Mouse (Mus musculus): ENCODE results near the gene Cgnl1.
A peak's percentile ranks its signal among the peaks of the same experiment; 100 is the strongest.

The Cgnl1 gene

DNA sequence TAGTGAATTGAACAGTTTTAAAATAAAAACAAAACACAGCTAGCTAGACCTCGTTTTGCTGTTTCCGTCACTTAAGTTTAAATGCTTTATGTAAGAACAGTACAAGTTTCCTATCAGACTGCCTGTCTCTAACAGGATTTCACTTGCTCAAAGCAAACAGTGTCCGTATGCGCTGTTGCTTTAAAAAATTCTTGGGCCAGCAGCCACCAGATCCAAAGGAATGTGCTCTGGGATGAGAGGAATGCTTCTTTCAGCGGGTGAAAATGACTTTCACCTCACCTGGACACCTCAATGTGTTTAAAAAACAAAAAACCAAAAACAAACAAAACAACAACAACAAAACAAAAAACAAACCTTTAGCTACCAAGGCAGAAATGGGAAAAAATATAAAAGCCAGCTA, 54.4 kb downstream of the Cgnl1 start:
- DNase-seq (ENCODE audit: low read depth) = no peak

DNA sequence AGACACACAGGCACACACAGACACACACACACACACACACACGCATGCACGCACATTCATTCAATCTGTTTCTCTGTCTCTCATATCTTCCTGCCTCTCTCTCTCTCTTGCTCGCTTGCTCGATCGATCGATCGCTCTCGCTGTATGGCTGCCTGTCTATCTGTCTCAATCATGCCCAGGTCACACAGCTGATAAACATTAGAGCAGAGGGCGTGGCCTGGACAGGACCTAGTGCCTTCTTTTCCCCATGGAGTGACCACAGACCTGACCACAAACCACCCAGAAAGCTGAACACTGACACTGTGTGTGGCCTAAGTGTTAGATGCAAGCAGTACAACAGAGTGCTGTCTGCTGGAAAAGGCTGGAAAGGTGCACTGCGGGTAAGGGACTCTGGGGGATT, 60.6 kb downstream of the Cgnl1 start:
- no peak for DNase-seq (ENCODE audit: low read depth)

DNA sequence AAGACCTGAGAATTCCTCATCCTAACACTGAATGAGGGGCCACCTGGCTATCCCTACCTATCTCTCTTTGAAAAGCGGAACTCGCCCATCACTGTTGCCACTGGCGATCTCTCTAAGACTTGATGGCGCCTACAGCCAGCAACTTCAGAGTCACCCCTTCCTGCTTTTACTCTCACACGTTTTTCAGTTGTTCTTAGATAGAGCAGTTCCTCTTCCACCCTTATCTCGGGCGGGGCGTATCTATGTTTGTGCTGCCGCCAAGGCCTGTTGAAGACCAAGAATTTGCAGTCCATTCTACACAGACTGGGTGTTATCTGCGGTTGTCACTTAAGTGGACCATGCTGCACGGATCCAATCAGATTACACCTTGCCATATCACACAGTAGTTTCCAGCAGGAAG, 62.2 kb downstream of the Cgnl1 start:
- DNase-seq (ENCODE audit: low read depth) = no peak

DNA sequence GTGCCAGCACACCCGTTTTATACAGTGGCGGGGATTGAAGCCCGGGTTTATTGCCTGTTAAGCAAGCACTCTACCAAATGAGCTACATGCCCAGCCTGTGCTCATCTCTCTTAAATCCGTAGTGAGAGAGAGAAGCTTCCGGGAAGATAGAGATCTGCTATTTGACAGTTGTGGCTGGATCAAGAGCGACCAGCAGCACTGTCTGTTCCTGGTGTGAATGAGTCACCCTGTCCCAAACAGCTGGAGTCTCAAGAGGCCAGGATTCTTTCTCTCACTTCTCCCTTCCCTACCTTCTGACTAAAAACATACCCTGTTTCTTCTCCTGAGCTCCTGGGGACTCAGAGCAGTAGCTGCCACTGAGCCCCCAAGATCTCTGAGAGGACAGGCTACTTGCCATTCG, 63.4 kb downstream of the Cgnl1 start:
- no peak for DNase-seq (ENCODE audit: low read depth)

DNA sequence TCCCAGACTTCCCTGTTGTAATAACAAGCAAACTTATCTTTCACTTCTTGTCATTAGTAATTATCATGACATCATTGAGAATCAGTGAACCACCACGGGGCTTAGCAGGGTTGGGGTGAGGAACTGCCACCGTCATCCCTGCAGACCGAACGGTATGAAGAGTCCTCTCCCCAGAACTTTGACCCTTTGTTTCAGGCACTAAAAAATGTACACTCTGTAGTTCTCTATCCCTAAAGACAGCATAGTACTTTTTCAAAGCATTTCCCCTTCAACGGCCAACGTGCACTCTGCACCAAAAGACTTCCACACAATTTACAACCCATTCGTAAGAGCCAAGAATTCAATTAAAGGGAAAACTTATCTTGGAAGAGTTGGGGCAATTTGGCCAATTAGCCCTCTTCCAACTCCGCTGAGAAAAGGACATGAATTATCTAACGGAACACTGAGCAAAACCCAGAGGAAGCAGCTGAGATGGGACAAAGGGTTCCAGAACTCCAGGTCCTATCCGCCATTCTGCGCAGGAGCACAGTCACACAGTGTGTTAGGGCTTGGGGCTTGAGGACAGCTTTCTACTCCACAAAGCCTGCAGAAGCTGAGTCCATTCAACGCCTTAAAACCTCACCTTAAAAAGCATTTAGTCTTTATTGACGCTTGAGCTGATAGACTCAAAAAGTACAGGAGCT, 66.9 kb downstream of the Cgnl1 start:
- DNase-seq (ENCODE audit: low read depth) = no peak

DNA sequence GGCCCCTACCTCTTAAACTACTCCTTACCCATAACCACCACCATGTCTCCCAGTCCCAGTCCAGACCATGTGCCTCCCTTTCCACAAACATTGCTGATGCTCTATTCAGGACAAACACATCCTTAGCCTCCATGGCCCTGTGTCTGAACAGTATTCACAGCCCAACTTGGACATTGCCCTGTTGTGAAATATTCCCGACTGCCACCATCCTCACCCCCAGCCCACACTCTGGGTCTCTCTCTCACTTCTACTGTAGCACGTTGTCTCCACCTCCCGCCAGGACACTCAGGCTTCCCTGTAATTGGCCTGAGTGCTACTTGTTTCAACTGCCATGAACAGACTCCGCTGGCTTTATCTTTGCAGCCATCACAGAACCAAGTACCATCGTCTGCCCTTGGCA, 72.3 kb downstream of the Cgnl1 start:
- no peak for DNase-seq (ENCODE audit: low read depth)

DNA sequence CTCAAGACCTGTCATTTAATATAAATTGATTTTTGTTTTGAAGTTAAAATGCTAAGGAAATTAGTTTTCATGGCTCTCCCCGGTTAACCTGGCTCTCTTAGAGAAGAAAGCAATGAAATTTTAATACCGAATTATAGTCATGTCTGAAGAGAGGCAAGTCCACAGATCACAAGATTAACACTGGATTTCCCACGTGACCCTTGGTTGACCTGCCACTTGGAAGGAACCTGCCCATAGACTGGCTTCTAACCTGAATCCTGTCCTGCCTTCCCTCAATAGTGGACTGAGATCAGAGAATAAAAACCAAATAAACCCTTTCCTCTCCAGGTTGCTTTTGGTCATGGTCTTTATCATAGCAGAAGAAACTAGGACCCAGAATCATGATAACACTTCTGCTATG, 73.3 kb downstream of the Cgnl1 start:
- no peak for DNase-seq (ENCODE audit: low read depth)

DNA sequence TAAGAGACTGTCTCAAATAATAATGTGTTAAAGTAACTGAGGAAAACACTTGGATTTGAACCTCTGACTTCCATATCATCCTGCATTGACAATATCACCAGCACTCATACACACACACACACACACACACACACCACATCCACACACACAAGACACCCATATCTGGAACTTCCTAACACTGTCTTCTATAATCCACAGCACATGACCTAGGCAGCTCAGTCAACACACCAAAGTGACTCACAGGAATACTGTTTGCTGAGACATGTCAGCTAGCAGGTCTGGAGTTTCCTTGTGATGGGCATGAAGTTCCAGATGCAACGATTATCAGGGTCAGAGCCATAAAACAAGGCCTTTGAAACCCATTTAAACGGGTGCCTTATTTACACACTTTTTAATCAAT, 74.2 kb downstream of the Cgnl1 start:
- no peak for DNase-seq (ENCODE audit: low read depth)

DNA sequence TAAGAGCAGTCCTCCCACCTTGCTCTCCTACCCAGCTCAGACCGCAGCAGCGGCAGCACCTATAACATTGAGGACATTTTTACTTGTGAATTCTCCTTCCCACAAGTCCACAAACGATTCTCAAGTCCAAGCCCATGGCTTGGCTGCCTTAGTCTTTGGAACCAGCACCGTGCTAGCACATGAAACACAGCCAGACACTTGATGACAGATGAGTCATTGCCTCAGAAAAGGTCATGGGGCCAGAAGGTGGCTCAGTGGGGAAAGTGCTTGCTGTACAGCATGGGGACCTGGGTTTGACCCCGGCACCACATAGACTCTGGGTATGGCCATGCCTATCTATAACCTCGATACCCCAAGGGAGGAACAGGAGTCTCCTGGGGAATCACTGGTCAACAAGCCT, 74.6 kb downstream of the Cgnl1 start:
- peak; percentile 16 for DNase-seq (ENCODE audit: low read depth)

DNA sequence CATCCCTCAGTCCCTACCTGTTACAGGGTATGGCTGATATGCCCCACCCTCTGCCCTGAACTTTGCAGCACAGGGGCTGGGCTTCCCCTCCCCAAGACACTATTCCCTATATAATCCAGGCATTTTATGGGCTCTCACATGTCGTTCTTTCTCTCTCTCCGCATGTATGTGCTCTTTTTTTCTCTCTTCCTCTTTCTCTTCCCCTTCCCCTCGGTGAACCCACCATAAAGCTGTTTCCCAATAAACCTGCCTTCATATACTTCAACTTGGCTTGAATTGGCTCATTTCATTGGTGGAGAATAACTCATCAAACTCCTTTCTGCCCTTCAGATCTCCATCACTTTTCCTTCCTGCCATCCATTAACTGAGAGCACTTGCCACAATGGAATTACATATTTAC, 76.3 kb downstream of the Cgnl1 start:
- no peak for DNase-seq (ENCODE audit: low read depth)

DNA sequence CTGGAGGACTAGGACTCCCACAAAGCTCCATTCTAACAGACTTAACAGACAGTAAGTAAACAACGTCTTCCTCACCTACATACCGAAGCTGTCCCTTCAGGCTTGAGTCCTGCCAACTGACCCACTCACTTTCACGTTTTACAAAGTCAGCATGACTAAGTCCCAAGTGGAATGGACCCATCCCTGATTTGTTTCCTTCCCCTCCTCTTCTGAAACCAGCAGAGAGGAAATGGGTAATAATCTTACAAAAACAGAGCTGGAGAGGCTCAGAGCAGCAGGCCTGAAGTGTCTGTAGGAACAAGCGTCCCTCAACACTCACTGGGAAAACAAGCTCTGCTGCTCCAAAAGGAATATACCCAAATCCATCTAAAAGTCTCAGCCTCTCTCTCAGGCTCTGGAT, 77.2 kb downstream of the Cgnl1 start:
- DNase-seq (ENCODE audit: low read depth) = no peak

DNA sequence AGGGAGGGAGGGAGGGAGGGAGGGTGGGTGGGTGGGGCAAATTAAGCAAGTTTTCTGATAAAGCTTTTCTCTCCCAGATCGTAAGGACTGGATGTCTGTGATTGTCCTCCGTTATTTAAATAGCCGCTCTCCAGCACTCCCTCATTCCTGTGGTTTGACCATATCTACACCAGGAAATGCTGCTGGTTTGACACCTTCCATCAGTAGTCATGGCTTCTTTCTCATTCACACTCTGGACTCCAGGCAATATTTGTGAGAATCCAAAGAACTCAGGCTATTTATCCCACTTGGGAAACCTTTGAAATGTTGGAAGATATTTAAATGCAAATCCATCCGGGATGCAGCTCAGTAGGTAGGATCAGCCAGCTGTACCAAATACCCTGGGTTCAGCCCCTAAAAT, 77.6 kb downstream of the Cgnl1 start:
- DNase-seq (ENCODE audit: low read depth) = no peak

DNA sequence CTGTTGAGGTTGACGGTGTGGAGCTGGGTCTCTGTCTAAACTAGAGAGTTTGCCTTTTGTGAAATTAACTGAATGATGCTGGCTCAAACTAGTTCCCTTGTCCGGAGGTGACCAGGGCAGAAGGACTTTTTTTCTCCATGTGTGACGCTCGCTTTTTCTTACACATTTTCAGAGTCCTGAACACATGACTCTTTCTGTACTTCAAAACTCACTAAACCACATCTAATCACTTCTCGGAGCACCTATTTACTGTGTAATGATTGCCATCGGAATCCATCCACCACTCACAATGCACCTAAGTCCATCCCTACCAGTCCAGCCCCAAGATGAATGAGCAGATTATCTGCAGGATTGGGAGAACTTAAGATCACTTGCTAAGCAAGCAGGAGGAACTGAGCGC, 79.2 kb downstream of the Cgnl1 start:
- no peak for DNase-seq (ENCODE audit: low read depth)

DNA sequence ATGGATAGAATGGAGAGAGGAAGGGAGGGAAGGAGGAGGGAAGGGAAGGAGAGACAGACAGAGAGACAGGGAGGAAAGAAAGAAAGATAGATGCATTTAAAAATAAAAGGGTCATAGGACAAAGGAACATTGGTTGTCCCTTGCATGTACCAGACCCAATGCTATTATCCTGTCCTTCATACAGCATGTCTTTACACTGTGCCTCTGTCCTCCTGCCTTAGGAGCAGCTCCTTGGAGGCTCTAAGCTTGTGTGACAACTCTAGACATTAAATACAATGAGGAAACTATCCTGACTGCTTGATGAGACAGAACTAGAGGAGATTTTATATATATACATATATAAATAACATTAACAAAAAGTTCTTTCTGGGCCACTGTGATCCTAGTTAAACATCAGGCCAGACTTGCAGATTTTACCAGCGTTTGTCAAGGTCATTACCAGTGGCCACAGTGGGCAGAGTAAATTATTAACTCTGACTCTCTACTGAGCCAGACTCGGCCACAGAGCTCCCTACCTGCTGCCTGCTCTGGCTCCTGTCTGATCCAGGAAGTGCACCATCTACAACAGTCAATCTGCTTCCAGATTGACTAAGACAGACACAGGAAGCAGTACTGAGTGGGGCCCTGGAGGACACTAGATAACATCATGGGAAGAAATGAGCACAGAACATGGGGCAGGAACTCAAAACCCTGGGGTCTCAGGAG, 81.9 kb downstream of the Cgnl1 start:
- DNase-seq (ENCODE audit: low read depth) = no peak

DNA sequence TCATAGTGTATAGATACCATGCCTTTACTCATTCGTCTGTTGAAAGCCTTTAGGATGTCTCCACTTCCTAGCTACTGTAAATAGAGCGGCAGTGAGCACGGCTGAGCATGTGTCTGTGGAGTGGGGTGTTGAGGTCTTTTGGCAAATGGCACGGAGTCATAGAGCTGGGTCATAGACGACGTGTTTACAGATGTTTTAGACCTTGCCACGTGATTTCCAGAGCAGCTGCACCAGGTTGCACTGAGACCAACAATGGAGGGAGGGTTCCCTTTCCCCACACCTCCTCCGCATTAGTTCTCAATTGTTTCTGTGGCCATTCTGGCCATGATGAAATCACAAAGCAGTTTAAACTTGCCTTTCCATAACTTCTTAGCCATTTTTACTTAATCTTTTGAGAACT, 84.9 kb downstream of the Cgnl1 start:
- DNase-seq (ENCODE audit: low read depth) = no peak

DNA sequence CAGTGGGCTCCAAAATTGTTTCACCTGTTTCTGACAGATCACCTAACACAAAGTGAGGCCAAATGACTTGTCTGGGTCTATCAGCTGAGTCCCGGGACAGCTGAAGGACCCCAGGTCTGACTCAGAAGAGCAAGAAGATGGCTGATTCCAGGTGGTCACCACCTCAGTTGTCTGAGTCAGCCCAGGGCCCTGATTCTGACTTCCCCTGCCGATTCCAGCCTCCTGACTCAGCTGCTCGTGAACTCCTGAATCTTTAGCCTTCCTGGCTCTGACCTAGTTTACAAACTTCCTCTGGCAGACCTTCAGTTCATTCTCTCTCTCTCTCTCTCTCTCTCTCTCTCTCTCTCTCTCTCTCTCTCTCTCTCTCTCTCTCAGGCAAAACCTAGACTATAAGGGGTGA, 86.6 kb downstream of the Cgnl1 start:
- DNase-seq (ENCODE audit: low read depth) = no peak

DNA sequence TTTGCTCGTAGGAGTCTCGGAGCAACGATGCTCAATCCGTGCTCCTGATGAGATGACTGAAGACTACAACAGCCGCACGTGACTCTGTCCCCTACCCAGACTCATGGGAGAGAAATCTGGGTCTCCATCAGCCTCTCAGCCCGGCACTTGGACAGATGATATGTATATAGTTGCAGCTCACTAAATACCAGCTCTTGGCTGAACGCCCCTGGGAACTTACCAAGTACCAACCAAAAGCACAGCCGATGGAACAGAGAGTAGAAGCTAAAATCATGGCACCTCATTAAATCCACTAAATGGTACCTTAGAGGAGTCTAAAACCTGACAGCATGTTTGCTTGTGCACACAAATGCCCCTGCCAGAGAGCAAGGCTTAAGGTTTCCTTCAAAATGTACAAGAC, 91.0 kb downstream of the Cgnl1 start:
- DNase-seq (ENCODE audit: low read depth) = no peak

DNA sequence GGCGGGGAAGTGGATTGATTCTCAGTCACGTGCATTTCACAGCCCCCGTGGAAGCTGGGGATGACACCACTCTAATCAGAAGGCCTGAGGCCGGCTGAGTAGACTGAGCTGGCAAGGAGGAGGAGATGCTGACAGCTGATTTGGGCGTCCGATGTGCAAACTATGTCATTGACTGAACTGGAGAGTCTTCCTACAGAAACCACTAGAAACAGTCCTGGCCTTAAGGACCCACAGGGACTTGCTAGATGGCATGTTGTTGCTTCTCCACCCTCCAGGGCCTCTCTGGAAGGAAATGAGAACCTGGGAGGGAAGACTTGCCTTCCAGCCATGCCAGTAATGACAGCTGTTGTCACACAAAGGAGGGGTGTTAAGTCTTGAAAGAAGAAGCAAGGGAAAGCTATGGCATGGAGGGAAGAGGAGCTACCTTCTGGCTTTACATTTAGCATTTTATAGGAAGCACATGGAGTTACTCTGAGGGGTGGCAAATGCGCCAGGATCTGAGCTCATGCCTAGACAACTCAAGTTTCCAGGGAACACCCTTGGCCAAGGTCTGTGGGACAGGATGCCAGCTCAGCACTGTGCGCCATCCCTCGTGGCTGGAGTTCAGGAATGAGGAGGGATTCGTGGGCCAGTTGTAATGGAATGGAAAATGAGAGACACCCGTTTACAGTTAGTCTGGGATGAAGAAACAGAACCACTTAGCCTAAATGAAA, 92.1 kb downstream of the Cgnl1 start:
- peak; percentile 56 for DNase-seq (ENCODE audit: low read depth)

DNA sequence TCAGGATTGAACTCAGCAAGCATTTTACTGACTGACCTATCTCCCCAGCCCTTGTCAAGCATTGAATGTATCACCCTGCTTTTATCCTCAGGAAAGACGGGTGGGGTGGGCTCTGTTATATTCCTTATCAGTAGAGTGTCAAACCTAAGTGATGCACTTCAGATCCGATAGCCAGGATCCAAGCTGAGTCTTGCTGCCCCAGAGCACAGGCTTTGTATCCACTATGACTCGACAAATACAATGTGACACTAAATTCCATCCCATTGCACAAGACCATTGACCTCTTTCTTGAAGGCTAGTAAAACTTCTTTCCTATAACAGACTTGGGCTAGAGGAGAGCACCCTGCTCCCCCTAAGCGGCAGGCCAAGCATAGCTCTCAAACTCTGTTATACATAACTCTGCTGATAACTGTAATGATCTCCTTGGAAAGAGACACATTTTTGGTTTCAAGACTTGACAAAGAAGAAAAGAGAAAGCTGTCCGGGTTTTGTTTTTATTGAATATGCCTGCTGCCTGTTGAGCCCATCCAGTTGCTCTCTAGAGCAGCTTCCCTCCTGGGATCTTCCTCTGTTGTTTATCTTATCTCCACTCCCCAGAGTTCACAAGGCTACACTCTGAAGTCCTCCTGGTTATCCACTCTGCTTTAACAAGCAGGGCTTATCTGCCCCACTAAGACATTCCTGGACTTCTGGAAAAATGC, 94.3 kb downstream of the Cgnl1 start:
- no peak for DNase-seq (ENCODE audit: low read depth)

DNA sequence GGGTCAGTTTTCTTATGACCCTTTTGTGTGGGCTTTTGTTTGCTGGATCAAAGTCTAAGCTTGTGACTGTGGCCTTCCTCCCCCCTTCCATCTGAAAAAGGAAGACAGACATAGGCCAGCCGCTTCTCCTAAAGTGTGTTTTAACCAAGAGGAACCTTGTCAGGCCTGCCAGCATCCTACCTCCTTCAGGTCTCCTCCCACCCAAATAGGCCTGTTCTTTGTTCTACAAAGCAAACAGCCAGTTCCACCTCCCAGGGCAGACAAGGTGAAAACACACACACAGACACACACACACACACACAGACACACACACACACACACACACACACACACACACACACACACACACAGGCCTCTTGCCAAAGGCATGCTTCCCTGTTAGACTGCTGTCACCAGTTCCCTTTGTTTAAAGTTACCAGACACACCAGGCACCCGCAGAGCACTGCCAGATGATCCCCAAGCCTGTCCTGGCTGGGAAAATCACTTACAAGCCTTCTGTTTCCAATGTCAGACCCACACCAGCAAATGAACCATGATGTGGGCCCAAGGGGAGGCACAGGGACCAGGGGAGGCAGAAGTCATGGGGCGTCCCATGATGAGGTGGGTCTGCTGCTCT, 95.5 kb downstream of the Cgnl1 start:
- no peak for DNase-seq (ENCODE audit: low read depth)

DNA sequence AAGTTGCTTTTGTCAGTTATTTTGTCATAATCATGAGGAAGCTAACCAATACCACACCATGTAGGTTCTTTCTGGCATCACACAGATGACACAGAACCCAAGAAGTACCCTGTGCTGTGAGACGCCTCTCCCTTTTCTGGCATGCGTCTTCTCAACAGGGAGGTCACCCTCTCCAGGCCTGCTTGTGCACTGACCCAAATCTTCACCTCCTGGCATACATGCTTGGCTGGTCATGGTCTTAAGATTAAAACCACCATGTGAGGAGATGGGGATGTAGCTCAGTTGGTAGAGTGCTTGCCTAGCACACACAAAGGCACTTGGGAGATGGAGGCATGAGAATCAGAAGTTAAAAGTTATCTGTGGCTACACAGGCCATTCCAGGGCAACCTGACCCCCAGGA, 96.2 kb downstream of the Cgnl1 start:
- DNase-seq (ENCODE audit: low read depth) = no peak

DNA sequence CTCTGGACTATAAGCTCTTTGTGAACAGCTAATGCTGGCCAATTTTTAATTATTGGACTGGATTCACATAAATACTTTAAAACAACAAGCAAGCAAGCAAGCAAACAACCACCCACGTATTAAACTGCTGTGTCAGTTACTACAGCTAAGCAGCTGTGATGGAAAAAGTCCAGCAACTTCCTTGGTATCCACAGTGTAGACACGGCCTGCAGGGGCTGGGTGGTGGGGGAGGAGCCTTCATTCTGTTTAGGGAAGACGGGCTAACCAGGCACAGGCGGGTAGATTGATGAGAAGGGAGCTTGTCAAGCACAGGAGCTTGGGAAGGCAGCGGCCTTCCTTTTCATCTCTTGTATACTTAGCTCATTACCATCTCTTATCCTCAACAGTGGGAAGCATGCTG, 96.9 kb downstream of the Cgnl1 start:
- DNase-seq (ENCODE audit: low read depth) = no peak

All from NIH3T3 (cell line).